Mouse (Mus musculus): ENCODE measurements around the gene Abcf2.

The Abcf2 gene

DNA sequence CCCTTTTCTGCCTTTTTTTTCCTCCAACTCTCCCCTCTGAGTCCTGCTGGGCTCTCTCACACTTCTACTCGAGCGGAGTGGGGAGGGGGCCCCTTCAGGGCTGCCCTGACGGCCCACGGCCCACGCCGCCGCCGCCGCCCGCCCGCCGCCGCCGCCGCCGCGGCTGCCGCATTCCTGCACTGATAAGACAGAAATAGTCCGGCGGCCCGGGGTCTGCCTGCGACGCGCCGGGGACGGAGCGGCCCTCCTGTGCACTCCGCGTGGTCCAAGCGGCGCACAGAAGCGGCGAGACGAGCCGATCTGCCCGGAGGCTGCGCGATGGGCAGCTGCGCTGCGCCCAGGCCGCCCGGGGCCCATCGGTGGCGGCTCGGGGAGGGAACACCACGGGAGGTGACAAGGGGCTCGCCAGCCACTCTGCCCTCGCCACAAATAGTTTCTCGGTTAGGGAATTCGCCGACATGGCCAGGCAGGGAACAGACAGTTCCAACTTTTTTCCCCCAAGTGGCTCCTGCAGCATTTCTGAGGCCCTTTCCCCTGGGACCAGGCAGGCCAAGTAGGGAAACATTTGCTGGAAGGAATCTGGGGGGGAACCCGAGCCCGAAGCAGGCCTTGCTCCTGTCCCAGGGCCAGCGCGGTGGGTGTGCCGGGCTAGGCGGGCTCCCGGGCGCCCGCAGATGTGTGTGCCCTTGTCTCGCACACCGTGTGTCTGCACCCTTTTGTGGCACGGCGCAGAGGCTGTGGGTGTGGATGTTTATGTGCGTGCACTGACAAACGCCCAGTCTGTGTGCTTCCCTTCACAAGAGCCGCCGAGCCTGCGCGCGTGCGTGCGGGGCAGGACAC lies 24.9 kb upstream of the Abcf2 start:
- peak; percentile 66 for DNase-seq (ENCODE audit: low spot score)

- no peak for DNase-seq (ENCODE audit: low spot score)
Observed at GRCm38 (mm10) chr5:24601071-24601835, 24.0 kb upstream of the Abcf2 start.

GRCm38 (mm10) chr5:24600236-24600635 lies 23.0 kb upstream of the Abcf2 start:
- no peak for DNase-seq (ENCODE audit: low spot score)

DNA sequence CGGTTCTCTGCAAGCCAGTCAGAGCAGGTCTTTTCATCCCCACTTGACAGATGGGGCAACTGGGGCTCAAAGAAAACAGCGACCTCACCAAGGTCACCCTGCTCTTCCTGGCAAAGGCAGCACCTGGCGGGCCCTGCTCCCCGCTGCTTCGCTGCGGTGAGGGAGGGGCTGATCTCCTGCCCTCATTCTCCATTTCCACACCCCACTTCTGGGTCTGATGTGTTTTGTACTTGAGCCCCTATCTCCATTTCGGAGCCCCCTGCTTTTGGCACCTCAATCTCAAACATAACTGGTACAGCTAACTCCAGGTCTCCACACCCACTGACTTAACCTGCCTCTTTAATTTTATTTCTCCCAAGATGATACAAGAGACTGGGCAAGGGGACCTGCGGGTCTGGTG lies 21.9 kb upstream of the Abcf2 start:
- no peak for DNase-seq (ENCODE audit: low spot score)

- peak; percentile 19 for DNase-seq (ENCODE audit: low spot score)
Observed at GRCm38 (mm10) chr5:24598570-24599006, 21.3 kb upstream of the Abcf2 start.

DNA sequence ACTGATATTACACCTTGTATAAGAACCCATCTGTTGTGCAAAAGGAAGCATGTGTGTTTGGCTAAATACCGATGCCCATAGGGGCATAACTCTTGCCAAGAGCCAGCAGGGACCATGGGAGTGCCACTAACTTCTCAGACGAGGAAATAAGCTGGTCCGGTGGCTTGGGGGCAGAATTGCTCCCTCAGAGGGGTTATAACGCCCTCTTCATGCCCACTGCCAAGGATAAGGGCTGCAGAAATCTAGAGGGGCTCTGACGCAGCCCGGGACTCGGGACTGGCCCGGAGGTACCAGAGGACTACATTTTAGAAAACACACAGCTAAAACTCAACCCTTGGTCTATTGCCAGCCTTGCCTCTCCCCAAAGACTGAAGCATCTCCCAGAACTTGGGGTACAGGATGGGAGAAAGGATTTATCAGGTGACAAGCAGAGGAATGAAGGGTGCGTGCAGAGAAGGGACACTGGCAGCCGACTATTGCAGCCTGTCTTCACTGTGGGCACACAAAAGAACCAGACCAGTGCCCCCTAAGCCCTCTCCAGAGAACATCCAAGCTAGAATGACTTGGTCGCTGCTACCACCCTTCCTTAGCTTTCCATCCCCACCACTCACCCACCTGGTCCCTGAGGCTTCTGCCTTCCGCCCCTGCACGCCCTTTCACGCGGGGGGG lies 20.8 kb upstream of the Abcf2 start:
- DNase-seq (ENCODE audit: low spot score): no peak

DNA sequence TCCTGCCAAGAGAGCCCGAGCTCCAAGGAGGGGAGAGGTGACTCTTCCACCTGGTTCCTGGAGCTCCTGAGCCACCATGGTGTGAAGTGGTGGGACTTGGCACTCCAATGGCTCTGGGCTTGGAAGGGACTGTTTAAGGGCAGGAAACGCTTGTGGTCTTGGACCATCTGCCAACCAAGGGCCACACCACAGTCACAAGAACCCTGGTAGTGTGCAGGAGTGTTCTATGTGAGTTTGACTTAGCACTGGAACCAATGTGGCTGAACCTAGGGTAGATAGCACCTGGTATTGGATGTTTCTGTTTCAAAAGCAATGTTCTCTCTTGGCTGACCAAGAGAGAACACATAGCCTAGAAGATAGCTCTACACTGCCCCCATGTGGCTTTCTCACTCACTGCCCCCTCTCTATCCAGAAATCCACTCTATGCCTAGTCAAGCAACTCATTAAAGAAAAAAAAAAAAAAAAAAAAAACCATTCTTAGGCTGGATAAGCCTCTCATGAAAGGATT lies 20.0 kb upstream of the Abcf2 start:
- no peak for DNase-seq (ENCODE audit: low spot score)

DNA sequence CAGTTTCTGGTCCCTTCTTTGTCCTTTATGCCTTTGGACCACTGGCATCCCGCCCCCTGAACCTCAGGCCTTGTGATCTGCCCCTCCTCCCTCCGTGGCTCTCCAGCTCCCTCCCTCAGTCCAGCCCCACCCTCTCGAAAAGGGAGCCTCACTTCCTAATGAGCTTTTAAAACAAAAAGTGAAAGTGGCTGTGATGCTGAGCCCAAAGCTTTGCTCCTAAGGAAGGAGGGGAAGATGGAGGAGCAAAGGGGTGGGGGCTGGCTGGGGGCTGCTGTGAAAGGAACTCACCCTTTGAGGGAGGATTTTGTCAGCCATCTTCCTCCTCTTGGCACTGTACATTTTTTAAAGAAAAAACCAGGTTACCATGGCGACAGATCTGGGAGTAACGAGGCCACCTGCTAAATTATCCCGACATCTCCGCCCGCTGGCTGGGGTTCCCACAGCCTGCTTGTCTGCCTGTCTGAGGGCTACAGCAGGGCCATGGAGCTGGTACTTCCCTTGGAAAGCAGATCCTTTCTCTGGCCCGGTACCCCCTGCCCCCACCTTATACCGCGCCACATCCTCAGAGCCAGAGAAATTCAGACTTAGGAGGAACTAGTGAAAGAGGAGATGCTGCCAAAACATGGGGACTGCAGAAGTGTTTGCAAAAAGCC lies 19.4 kb upstream of the Abcf2 start:
- no peak for DNase-seq (ENCODE audit: low spot score)

- no peak for DNase-seq (ENCODE audit: low spot score)
Observed at GRCm38 (mm10) chr5:24595786-24596380, 18.6 kb upstream of the Abcf2 start.

DNA sequence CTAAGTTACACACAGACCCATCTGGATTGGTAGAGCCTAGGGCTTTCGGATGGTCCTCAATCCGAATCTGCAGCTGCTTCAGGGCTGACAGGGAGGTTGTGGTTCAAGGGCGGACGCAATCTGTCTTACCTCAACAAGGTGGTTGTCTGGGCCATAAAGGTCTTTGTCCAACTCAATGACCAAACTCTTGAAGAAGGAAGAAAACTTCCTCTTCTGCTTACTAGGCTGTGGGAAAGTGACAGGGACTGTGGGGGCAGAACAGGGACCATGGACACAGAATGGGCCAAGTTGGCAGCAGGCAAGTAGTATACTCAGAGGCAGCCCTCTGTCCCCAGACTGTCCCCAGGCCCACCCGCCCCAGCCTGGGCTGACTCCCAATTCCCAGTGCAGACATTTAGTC lies 18.0 kb upstream of the Abcf2 start:
- DNase-seq (ENCODE audit: low spot score): no peak

DNA sequence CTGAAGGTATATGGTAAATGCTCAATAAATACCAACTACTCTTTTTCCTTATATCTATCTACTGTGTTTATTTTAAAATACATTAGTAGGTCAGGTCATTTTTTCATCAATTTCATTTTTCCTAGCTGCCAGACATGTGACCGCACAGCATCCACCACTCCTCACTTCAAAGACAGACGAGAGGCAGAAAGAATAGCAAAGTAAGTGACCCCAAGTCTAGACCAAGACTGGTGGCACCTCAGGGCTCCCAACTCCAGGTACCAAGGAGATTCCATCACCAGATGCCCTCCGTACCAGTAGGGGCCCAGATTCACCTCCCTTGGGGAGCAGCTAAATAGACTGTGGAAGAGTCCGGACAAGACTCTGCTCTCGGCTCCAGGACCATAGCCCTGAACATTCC lies 17.1 kb upstream of the Abcf2 start:
- no peak for DNase-seq (ENCODE audit: low spot score)

DNA sequence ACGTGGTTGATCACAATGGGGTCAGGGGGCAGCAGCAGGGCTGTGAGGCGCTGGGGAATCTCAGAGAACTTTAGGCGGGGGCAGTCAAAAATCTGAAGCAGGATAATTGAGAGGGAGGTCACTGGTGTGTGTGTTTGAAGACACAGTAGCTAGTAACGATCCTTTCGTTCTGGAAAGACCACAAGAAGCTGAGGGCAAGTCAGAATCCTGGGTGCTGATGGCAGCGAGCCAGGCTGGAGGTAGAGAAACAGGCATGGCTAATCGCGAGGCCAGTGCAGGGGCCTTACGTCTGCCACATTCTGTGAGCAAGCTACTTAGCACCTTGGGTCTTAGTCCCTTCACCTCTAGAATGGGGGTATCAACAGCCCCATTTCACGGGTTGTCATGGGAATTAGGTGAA lies 16.7 kb upstream of the Abcf2 start:
- DNase-seq (ENCODE audit: low spot score): no peak

DNA sequence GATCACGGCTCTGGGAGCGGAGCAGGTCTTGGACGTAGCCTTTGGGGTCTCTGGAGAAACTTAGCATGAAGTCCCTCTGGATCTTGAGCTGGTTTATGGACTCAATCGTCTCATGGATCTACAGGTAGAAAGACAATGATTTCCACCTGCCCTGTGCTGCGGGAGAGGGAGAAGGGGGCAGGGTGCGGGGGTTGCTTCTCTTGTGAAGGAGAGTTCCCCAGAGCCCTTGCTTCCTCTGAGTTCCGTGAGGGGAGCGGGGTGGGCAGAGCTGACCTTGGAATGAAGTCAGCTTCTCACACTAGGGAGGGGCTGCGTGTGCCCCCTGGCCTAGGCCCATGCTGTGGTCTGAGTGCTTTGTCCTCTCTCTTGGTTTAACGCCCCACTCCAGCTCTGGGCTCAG lies 16.0 kb upstream of the Abcf2 start:
- no peak for DNase-seq (ENCODE audit: low spot score)

DNA sequence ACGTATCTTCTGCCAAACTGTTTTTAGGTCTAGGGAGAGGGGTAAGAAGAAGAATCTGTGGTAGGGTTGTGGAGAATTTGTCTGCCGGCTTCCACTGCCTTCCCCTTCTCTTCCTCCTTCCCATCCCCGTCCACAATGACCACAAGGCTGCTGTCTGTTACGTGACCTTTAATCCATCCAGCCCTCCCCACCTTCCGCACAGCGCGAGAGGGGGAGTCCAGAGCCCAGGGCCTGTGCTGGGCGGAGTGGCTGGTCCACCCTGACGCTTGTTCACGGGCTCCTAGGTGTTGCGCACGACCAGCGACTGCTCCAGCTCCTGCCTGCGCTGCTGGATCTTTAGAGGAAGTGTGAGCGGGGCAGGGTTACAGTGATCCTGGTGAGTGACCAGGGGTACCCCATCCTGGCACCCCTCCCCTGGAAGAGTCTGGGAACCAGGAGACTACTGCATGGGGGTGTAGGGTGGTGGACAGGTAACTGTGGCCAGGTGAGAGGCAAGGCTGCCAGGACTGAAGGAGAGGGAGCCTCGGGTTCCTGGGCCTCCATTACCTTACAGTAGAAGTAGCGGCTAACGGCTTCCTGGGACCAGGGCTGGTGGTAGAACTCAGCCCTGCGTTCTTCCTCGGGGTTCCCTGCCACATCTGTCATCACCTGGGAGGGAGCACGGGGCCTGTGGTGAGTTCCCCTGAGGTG lies 15.3 kb upstream of the Abcf2 start:
- DNase-seq (ENCODE audit: low spot score): no peak

GRCm38 (mm10) chr5:24591796-24592470 lies 14.7 kb upstream of the Abcf2 start:
- no peak for DNase-seq (ENCODE audit: low spot score)

- no peak for DNase-seq (ENCODE audit: low spot score)
Observed at GRCm38 (mm10) chr5:24591268-24591721, 14.0 kb upstream of the Abcf2 start.

DNA sequence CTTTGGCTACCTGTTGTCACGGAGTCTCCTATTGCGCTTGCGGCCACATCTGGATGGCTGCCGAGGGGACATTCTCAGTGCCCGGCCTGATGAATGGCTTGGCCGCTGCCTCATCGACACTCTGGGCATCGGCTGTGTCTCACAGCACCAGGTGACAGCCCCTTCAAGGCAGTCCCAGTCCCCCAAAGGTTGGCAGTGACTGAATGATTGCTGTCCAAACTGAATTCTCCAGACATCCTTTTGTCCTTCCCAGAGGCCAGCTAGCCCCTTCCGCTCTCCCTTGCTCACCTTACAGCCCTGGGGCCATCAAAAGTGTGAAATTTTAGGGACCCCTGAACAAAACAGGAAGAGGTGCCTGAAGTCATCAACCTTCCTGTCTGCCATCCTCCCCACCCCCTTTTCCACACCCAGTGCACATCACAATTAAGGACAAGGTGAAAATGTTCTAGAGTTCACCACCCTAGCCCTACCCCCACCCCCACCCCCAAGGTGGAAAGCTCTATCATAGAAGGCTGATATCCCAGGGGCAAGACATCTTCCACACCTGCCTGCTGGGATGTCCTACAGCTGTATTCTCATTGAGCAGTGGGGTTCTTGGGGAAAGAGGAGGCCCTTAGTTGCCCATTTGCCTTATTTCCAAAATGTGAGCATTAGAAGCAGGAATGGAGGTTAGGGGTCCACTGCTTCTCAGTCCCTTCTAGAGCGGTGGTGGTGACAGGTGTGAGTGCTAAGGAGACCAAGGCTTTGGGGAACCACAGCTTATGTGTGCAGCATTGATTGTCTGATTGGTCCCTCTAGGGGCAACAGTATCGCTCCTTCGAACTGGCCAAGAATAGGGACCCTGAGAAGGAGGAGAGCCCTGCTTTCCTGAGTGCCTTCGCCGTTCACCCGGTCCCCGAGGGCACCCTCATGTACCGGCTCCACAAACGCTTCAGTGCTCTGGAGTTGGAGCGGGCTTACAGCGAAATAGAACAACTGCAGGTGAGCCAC lies 12.5 kb upstream of the Abcf2 start:
- no peak for DNase-seq (ENCODE audit: low spot score)

DNA sequence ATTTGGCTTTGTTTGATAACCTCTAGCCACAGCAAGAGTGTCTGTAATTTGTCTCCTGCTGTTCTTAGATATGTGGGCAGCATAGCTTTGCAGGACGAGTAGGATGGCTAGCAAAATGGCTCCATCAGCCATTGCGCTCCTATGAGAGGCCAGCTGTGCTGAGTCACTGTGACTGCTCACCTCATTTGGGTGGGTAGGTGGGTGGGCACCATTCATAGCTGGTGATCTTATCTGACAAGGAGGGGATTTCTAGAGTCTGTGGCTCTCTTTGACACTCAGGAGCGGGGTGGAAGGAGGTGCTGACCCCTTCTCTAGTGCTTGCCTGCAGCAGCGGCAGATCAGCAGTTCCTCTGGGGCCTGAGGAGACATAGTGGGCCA lies 9.9 kb upstream of the Abcf2 start:
- no peak for DNase-seq (ENCODE audit: low spot score)

GRCm38 (mm10) chr5:24586547-24587199 lies 9.4 kb upstream of the Abcf2 start, which contains the start of gene Chpf2:
Gene Chpf2, plus strand, starts transcription at chr5:24586741.
- peak; percentile 70 for DNase-seq (ENCODE audit: low spot score)

Data from ovary, adult 18-20 months (tissue).